Mouse (Mus musculus) heart, postnatal 14 days (tissue): ENCODE data around the gene Pias4. TPM values are rescaled to one million over a fixed set of nuclear protein-coding genes. Genes with fewer than 3 reads are reported as not detected.
A peak's percentile ranks its signal among the peaks of the same experiment; 100 is the strongest.
"Not testable (repeated sequence)": the region's sequence is repeated elsewhere in the genome, so short reads cannot be mapped to it uniquely, and the experiment has no call there.

ENCODE experiments used
- DNase-seq, 2 experiments: peaks; one replicate each; pipeline ENCODE4 v3.0.0; 2021 to 2022
- intact Hi-C: fragments of 180-260 bp; cut with DNase I; formaldehyde crosslinking; loops from one replicate; pipeline ENCODE4 v1.15.1; 2025
- total RNA-seq, 2 experiments: library from RNA; stranded (reverse); gene quantifications; 2 replicates each; pipeline ENCODE4 v1.2.3; 2021

The Pias4 gene
- total RNA-seq, 2 experiments from 2014 or later: 15.2 to 18.3 TPM

- intact Hi-C loops: loop anchor here (2.0 to 5.0 kb wide), 2 partner anchors 89 to 179 kb away; no protein-coding TSS in a partner anchor
- peak in 1 of 2 experiments; percentile 49 for DNase-seq
These were observed 8.3 kb upstream of the Pias4 start for GRCm38 (mm10) chr10:81175936-81176465.

- intact Hi-C loops: loop anchor here (2.0 to 5.0 kb wide), 2 partner anchors 89 to 178 kb away; no protein-coding TSS in a partner anchor
- DNase-seq: not testable (repeated sequence)
These were observed 7.6 kb upstream of the Pias4 start for GRCm38 (mm10) chr10:81175345-81175701.

GRCm38 (mm10) chr10:81174617-81175344 lies 7.1 kb upstream of the Pias4 start:
- intact Hi-C loops: loop anchor here (2.0 to 5.0 kb wide), 4 partner anchors 67 to 177 kb away; partner anchors contain the start of gene Map2k2
- peak; percentile 90 to 95 for DNase-seq

- DNase-seq: peak; percentile 87 to 88
- intact Hi-C loops: loop anchor here (5.0 kb wide), 2 partner anchors 66 to 156 kb away; partner anchors contain the start of gene Map2k2
These were observed 5.4 kb upstream of the Pias4 start for GRCm38 (mm10) chr10:81173132-81173531.

- DNase-seq: peak in 1 of 2 experiments; percentile 32
- intact Hi-C loops: not testable (repeated sequence)
These were observed 1.7 kb upstream of the Pias4 start for GRCm38 (mm10) chr10:81169411-81169900.

- peak; percentile 84 to 85 for DNase-seq
- intact Hi-C loops: no loop called here
These were observed 960 bp upstream of the Pias4 start for GRCm38 (mm10) chr10:81168521-81169244.

GRCm38 (mm10) chr10:81168087-81168431 lies 336 bp upstream of the Pias4 start:
- DNase-seq: no peak
- intact Hi-C loops: no loop called here

- DNase-seq: no peak
- intact Hi-C loops: no loop called here
These were observed 2.6 kb downstream of the Pias4 start for GRCm38 (mm10) chr10:81165118-81165517.

GRCm38 (mm10) chr10:81162318-81162652 lies 5.4 kb downstream of the Pias4 start:
- intact Hi-C loops: loop anchor here (2.0 kb wide), 1 partner anchor 15 kb away; no protein-coding TSS in a partner anchor
- DNase-seq: no peak

- intact Hi-C loops: loop anchor here (2.0 kb wide), 1 partner anchor 15 kb away; no protein-coding TSS in a partner anchor
- DNase-seq: no peak
These were observed 6.0 kb downstream of the Pias4 start for GRCm38 (mm10) chr10:81161602-81162317.

GRCm38 (mm10) chr10:81154736-81155135 lies 13.0 kb downstream of the Pias4 start:
- DNase-seq: no peak
- intact Hi-C loops: no loop called here

GRCm38 (mm10) chr10:81154313-81154712 lies 13.4 kb downstream of the Pias4 start:
- intact Hi-C loops: no loop called here
- DNase-seq: no peak

- intact Hi-C loops: no loop called here
- DNase-seq: no peak
These were observed 15.1 kb downstream of the Pias4 start for GRCm38 (mm10) chr10:81152609-81153008.

- no peak for DNase-seq
- intact Hi-C loops: no loop called here
These were observed 16.5 kb downstream of the Pias4 start for GRCm38 (mm10) chr10:81151261-81151660.

- intact Hi-C loops: loop anchor here (2.0 kb wide), 1 partner anchor 17 kb away; no protein-coding TSS in a partner anchor
- no peak for DNase-seq
These were observed 21.4 kb downstream of the Pias4 start for GRCm38 (mm10) chr10:81146296-81146695.

GRCm38 (mm10) chr10:81145778-81146177 lies 21.9 kb downstream of the Pias4 start:
- DNase-seq: no peak
- intact Hi-C loops: loop anchor here (2.0 kb wide), 1 partner anchor 17 kb away; no protein-coding TSS in a partner anchor

GRCm38 (mm10) chr10:81145307-81145706 lies 22.4 kb downstream of the Pias4 start:
- no peak for DNase-seq
- intact Hi-C loops: no loop called here

- DNase-seq: peak; percentile 66 to 71
- intact Hi-C loops: no loop called here
These were observed 23.1 kb downstream of the Pias4 start for GRCm38 (mm10) chr10:81144667-81145066.

- intact Hi-C loops: no loop called here
- DNase-seq: no peak
These were observed 23.8 kb downstream of the Pias4 start for GRCm38 (mm10) chr10:81143845-81144437.

GRCm38 (mm10) chr10:81143157-81143633 lies 24.5 kb downstream of the Pias4 start:
- intact Hi-C loops: no loop called here
- DNase-seq: no peak
